ENCODE assay signal across 13 mouse cellular contexts in the genomic region with DNA sequence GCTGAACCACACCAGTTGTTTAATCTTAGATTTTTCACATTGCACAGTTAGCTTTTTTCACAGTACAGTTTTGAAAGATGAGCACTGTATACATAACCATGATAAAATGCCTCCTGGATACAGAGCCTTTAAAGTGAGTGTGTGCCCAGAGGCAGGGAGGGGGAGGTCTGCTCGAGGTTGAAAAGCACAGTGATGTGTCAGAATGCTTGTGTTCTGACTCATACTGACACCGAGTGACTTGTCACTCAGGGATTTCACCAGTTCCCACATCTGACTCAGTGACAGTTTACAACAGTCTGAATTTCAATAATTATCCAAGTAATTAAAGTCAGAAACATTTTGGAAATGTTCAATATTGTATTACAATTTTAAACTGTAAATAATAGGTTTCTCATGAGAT.
A peak's percentile ranks its signal among the peaks of the same experiment; 100 is the strongest.
DNase-seq lines count a peak whose midpoint lies in the region; ATAC-seq and TF ChIP-seq lines count a peak whose summit lies in the region.
"Had no signal": no experiment of that assay in that cellular context is flagged by ENCODE, and none has a peak within 500 bp of the region (broad histone marks: within the 10 kb centered on the region; RNA-seq: fewer than 3 reads in every experiment).

No protein-coding gene starts in this region.

- CTCF ChIA-PET in Patski (lab: Charles Lee) = no interaction called here

- H3K9me3 ChIP-seq in heart, embryonic 16.5 days (replicated peaks; ENCODE audit: control insufficient read depth, low read length) = no peaks in the 10 kb centered on the region
- no peaks in the 10 kb centered on the region for H3K9me3 ChIP-seq in midbrain, embryonic 16.5 days (replicated peaks; ENCODE audit: control insufficient read depth, low read length, poor library complexity, severe bottlenecking)
- H3K9me3 ChIP-seq: hindbrain, embryonic 15.5 days had no signal

- H3K9ac ChIP-seq in heart, embryonic 16.5 days (ENCODE audit: low read length) = no peak overlapping the region
- H3K9ac ChIP-seq in midbrain, embryonic 16.5 days (ENCODE audit: low read depth, low read length) = no peak overlapping the region
- H3K9ac ChIP-seq: hindbrain, embryonic 15.5 days had no signal

- POLR2A ChIA-PET in Patski (lab: Charles Lee) = no interaction called here

- DNase-seq in heart, postnatal 14 days = no peak
- DNase-seq in A20 (ENCODE audit: low read depth, low spot score) (peak; percentile 41), Patski (ENCODE audit: low read depth, low spot score) (peak; percentile 41)
- peak; percentile 44 for DNase-seq in induced T-regulatory cell, adult 2 months (ENCODE audit: low read depth)
- no peak for DNase-seq in kidney, adult 18-20 months
- DNase-seq: cerebellum, adult 2 months; kidney, adult 2 months; kidney, postnatal 25 days; retina, postnatal 1 day; thymus, postnatal 25 days had no signal

- no peak overlapping the region for H3K4me2 ChIP-seq in heart, embryonic 16.5 days (ENCODE audit: low read depth, low read length)
- H3K4me2 ChIP-seq in midbrain, embryonic 16.5 days (ENCODE audit: low read length) = no peak overlapping the region
- H3K4me2 ChIP-seq: hindbrain, embryonic 15.5 days had no signal

- in situ Hi-C loops in Patski (cut with MboI; ENCODE audit: low pct_unique_long_range_greater_than_20kb) = no loop called here

- H3K36me3 ChIP-seq in heart, embryonic 16.5 days (ENCODE audit: control insufficient read depth, insufficient read depth) = no peaks in the 10 kb centered on the region
- no peaks in the 10 kb centered on the region for H3K36me3 ChIP-seq in midbrain, embryonic 16.5 days (ENCODE audit: control insufficient read depth, insufficient read depth, low read length)
- H3K36me3 ChIP-seq: hindbrain, embryonic 15.5 days had no signal

- intact Hi-C loops in heart, postnatal 14 days (cut with DNase I) = no loop called here

- H3K27ac ChIP-seq in heart, embryonic 16.5 days (ENCODE audit: low read length) = no peak overlapping the region
- H3K27ac ChIP-seq in midbrain, embryonic 16.5 days (ENCODE audit: low read length) = no peak overlapping the region
- H3K27ac ChIP-seq: hindbrain, embryonic 15.5 days had no signal

- ATAC-seq in heart, embryonic 16.5 days (replicated peaks; ENCODE audit: extremely low read depth, insufficient read depth, low FRiP score) = peak; percentile 28; the same call in 1 of the 2 replicates
- peak; percentile 79 for ATAC-seq in Patski
- no peak for ATAC-seq in midbrain, embryonic 16.5 days

- WGBS in heart, embryonic 16.5 days = 10% methylated on average over 2 of the region's 2 CpGs
- WGBS in midbrain, embryonic 16.5 days = 42% methylated on average over 2 of the region's 2 CpGs

- no peak overlapping the region for H3K4me3 ChIP-seq in heart, embryonic 16.5 days (ENCODE audit: low read length)
- H3K4me3 ChIP-seq in midbrain, embryonic 16.5 days (ENCODE audit: low read depth, low read length) = no peak overlapping the region
- H3K4me3 ChIP-seq: hindbrain, embryonic 15.5 days had no signal

- TF ChIP-seq CTCF in Patski (IDR thresholded peaks at IDR 0.05) = no peak

- no peaks in the 10 kb centered on the region; the same call in 1 of the 2 replicates for H3K4me1 ChIP-seq in heart, embryonic 16.5 days (ENCODE audit: control insufficient read depth, insufficient read depth, low read length)
- H3K4me1 ChIP-seq in midbrain, embryonic 16.5 days (ENCODE audit: control insufficient read depth, insufficient read depth, low read length) = peaks cover 3% of the 10 kb centered on the region; the same call in 1 of the 2 replicates
- H3K4me1 ChIP-seq: hindbrain, embryonic 15.5 days had no signal

- H3K27me3 ChIP-seq in heart, embryonic 16.5 days (ENCODE audit: control insufficient read depth, insufficient read depth, low read length) = no peaks in the 10 kb centered on the region
- no peaks in the 10 kb centered on the region for H3K27me3 ChIP-seq in Patski
- H3K27me3 ChIP-seq in midbrain, embryonic 16.5 days (ENCODE audit: control insufficient read depth, insufficient read depth, low read depth, low read length) = no peaks in the 10 kb centered on the region
- H3K27me3 ChIP-seq: hindbrain, embryonic 15.5 days had no signal

Comparison
In these comparisons a context has a peak if more than half of its experiments do, and no peak if none do; other contexts are left out.
1. DNase-seq: peak in A20 (single experiment), Patski (single experiment) and induced T-regulatory cell, adult 2 months (single experiment); none in heart, postnatal 14 days (0 of 2) and kidney, adult 18-20 months (single experiment).